17 mouse cellular contexts compared by ENCODE assay signal in genomic region chr7:55927262-55927661, GRCm38 (mm10).
"Had no signal": no experiment of that assay in that cellular context is flagged by ENCODE, and none has a peak within 500 bp of the region (broad histone marks: within the 10 kb centered on the region; RNA-seq: fewer than 3 reads in every experiment).

No protein-coding gene starts in this region.

- H3K9me3 ChIP-seq: midbrain, embryonic 12.5 days; midbrain, embryonic 15.5 days; neural tube, embryonic 12.5 days; stomach, embryonic 15.5 days had no signal

- DNase-seq: kidney, adult 2 months; kidney, postnatal 36 days; layer of hippocampus, adult 9-11 months; liver, postnatal 0 days; lung, embryonic 14.5 days; right cerebral cortex, postnatal 25 days; spleen, adult 18-20 months; thymus, postnatal 25 days had no signal

- H3K27me3 ChIP-seq: midbrain, embryonic 12.5 days; midbrain, embryonic 15.5 days; neural tube, embryonic 12.5 days; stomach, embryonic 15.5 days had no signal

- H3K4me1 ChIP-seq: midbrain, embryonic 12.5 days; midbrain, embryonic 15.5 days; neural tube, embryonic 12.5 days; stomach, embryonic 15.5 days had no signal

- H3K4me3 ChIP-seq: midbrain, embryonic 12.5 days; midbrain, embryonic 15.5 days; neural tube, embryonic 12.5 days; stomach, embryonic 15.5 days had no signal

- ATAC-seq: intestine, postnatal 0 days; liver, postnatal 0 days; lung, postnatal 0 days; midbrain, embryonic 15.5 days had no signal

- H3K9ac ChIP-seq: liver, embryonic 14.5 days; liver, postnatal 0 days; lung, embryonic 14.5 days; midbrain, embryonic 12.5 days; midbrain, embryonic 15.5 days; neural tube, embryonic 12.5 days; stomach, embryonic 15.5 days had no signal

- H3K27ac ChIP-seq: kidney, postnatal 0 days; liver, embryonic 14.5 days; macrophage; midbrain, embryonic 12.5 days; midbrain, embryonic 15.5 days; neural tube, embryonic 12.5 days; stomach, embryonic 15.5 days had no signal

- H3K4me2 ChIP-seq: lung, embryonic 14.5 days; midbrain, embryonic 12.5 days; midbrain, embryonic 15.5 days; neural tube, embryonic 12.5 days; stomach, embryonic 15.5 days had no signal
